Mouse (Mus musculus) spleen, adult 2 months (tissue): ENCODE measurements around the gene Dcbld2.

Experiments used
- CTCF ChIP-seq: fragments of 200-500 bp; IDR thresholded peaks from 2 replicates; pipeline ENCODE4 v1.5.1; 2011; ENCODE audit warnings: mild to moderate bottlenecking, inconsistent platforms; ENCODE audit not compliant: insufficient read depth, insufficient read length, insufficient replicate concordance; ENCODE audit errors: extremely low read depth
- POLR2A ChIP-seq: fragments of 200-500 bp; IDR thresholded peaks from 2 replicates; pipeline ENCODE4 v1.6.1; 2011; ENCODE audit warnings: low read depth, low read length, inconsistent platforms

GRCm38 (mm10) chr16:58462519-58462918 is 54.3 kb downstream of the Dcbld2 start:
- TF ChIP-seq CTCF (no peak), POLR2A (no peak)
